Mouse (Mus musculus): ENCODE measurements around the gene Jak2. TPM values are rescaled to one million over a fixed set of nuclear protein-coding genes. Genes with fewer than 3 reads are reported as not detected.

Gene Jak2
- polyA plus RNA-seq (2012; rRNA removed) = 4.0 and 14.5 TPM in 2 replicates

DNA sequence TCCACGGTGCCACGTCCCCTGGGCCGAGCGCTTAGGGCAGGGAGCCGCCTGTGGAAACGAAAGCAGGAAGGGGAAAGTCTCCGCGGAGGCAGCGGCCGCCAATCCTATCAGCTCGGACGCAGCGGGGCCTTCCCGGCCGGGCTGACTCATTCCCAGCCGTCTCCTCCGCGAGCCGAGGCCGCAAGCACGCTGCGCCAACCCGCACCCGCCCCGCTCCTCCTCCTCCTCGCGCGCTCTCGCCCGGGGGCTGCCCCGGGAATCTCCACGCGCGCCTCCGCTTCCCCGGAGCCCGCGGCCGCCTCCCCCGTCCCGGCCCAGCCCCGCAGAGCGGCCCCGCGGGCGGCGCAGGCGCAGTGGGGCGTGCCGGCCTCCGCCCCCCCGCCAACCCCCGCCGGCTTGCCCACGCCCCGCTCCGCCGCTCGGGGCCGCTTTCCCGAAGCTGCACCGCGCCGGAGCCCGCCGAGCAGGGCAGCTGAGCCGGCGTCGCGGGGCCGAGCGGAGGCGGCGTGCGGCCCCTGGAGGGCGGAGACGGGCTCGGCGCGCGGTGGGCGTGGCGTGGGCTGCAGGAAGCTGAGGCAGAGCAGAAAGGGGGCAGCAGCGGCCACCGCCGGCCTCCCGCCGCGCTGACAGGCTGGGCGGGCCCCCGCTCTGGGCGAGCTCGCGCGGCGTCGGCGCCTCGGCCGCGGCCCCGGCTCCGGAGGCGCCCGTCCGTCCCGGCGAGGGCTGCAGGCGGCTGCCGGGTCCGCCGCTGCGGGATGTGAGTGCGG is at the start of gene Jak2:
Gene Jak2 (plus strand): TSS at position 638 of the 767 bp plus-strand sequence.
- Histone ChIP-seq H3K27me3 (ENCODE audit: control insufficient read depth, insufficient read depth, low read length) (no peaks in the 10 kb centered on the region), H3K27ac (ENCODE audit: insufficient read depth, low read depth, low read length) (peak within 1 kb of the TSS; percentile 100), H3K4me1 (ENCODE audit: control insufficient read depth, insufficient read depth, insufficient read length, low read length) (peaks cover 12% of the 10 kb centered on the region; the same call in 1 of the 2 replicates), H3K36me3 (ENCODE audit: control insufficient read depth, insufficient read depth, low read length) (peaks cover 2% of the 10 kb centered on the region; the same call in 1 of the 2 replicates), H3K4me3 (ENCODE audit: low read depth, low read length) (peak within 1 kb of the TSS; percentile 100)
- TF ChIP-seq POLR2A (IDR thresholded peaks at IDR 0.05; ENCODE audit: low read depth, low read length) (peak; percentile 67; the same call in 1 of the 2 replicates), CTCF (IDR thresholded peaks at IDR 0.05; ENCODE audit: extremely low read depth, insufficient read length, insufficient replicate concordance, low read depth, low read length) (peak; percentile 20; the same call in 1 of the 2 replicates)
- WGBS = under 1% methylated on average over 85 of the region's 114 CpGs

- no peak overlapping the region for H3K4me3 ChIP-seq (ENCODE audit: low read depth, low read length)
- H3K27me3 ChIP-seq (ENCODE audit: control insufficient read depth, insufficient read depth, low read length) = no peaks in the 10 kb centered on the region
- 44% methylated on average over 2 of the region's 2 CpGs for WGBS
- H3K36me3 ChIP-seq (ENCODE audit: control insufficient read depth, insufficient read depth, low read length) = no peaks in the 10 kb centered on the region
- H3K27ac ChIP-seq (ENCODE audit: insufficient read depth, low read depth, low read length) = no peak overlapping the region
- H3K4me1 ChIP-seq (ENCODE audit: control insufficient read depth, insufficient read depth, insufficient read length, low read length) = peaks cover 7% of the 10 kb centered on the region; the same call in 1 of the 2 replicates
- TF ChIP-seq CTCF (IDR thresholded peaks at IDR 0.05; ENCODE audit: extremely low read depth, insufficient read length, insufficient replicate concordance, low read depth, low read length) (0 out of 2 replicates have a peak, but pooled peaks have one; percentile 20), POLR2A (IDR thresholded peaks at IDR 0.05; ENCODE audit: low read depth, low read length) (no peak)
These were observed 48.3 kb upstream of the Jak2 start for GRCm38 (mm10) chr19:29203337-29203736.

DNA sequence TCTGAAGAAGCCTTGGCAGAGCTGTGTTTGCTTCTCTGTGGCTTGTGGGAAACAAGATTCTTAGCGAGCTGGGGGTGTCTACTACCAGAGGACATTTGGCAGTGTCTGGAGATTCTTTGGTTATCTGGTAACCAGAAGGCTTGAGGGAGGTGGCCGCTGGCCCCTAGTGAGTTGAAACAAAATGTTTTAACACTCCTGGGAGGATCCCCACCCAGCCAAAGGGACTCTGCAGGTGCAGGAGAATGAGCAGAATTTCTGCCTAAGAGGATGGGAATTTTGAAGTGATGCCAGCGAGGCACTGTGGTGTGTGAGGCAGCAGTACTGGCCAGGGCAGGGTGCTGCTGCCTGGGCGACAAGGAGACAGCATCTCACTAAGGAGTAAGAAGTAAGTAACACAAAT is 47.0 kb upstream of the Jak2 start:
- H3K4me1 ChIP-seq (ENCODE audit: control insufficient read depth, insufficient read depth, insufficient read length, low read length) = peaks cover 7% of the 10 kb centered on the region; the same call in 1 of the 2 replicates
- TF ChIP-seq POLR2A (IDR thresholded peaks at IDR 0.05; ENCODE audit: low read depth, low read length) = no peak
- TF ChIP-seq CTCF (IDR thresholded peaks at IDR 0.05; ENCODE audit: extremely low read depth, insufficient read length, insufficient replicate concordance, low read depth, low read length) = no peak
- no peaks in the 10 kb centered on the region for H3K36me3 ChIP-seq (ENCODE audit: control insufficient read depth, insufficient read depth, low read length)
- H3K27me3 ChIP-seq (ENCODE audit: control insufficient read depth, insufficient read depth, low read length) = no peaks in the 10 kb centered on the region
- H3K27ac ChIP-seq (ENCODE audit: insufficient read depth, low read depth, low read length) = no peak overlapping the region
- H3K4me3 ChIP-seq (ENCODE audit: low read depth, low read length) = no peak overlapping the region
- 81% methylated on average over 4 of the region's 4 CpGs for WGBS

DNA sequence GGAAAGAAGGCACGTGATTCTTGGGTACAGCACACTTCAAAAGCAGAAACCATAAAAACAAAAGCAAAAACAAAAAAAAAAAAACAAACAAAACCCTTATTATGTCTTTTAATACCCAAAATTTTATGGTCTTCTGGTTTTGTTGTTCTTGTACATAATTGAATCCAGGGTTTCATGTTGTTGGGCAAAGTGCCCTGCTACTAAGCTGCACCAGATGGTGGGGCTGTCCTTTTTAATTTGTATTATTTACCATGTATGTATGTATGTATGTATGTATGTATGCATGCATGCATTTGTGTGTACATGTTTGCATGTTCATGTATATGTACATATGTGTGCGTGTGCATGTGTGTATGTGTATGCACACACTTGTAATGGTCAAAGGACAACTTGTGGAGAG is 46.4 kb upstream of the Jak2 start:
- no peak overlapping the region for H3K4me3 ChIP-seq (ENCODE audit: low read depth, low read length)
- H3K36me3 ChIP-seq (ENCODE audit: control insufficient read depth, insufficient read depth, low read length) = no peaks in the 10 kb centered on the region
- H3K27me3 ChIP-seq (ENCODE audit: control insufficient read depth, insufficient read depth, low read length) = no peaks in the 10 kb centered on the region
- H3K4me1 ChIP-seq (ENCODE audit: control insufficient read depth, insufficient read depth, insufficient read length, low read length) = peaks cover 7% of the 10 kb centered on the region; the same call in 1 of the 2 replicates
- no peak overlapping the region for H3K27ac ChIP-seq (ENCODE audit: insufficient read depth, low read depth, low read length)
- WGBS = 93% methylated on average over 2 of the region's 2 CpGs
- no peak for TF ChIP-seq CTCF (IDR thresholded peaks at IDR 0.05; ENCODE audit: extremely low read depth, insufficient read length, insufficient replicate concordance, low read depth, low read length)
- TF ChIP-seq POLR2A (IDR thresholded peaks at IDR 0.05; ENCODE audit: low read depth, low read length) = no peak

DNA sequence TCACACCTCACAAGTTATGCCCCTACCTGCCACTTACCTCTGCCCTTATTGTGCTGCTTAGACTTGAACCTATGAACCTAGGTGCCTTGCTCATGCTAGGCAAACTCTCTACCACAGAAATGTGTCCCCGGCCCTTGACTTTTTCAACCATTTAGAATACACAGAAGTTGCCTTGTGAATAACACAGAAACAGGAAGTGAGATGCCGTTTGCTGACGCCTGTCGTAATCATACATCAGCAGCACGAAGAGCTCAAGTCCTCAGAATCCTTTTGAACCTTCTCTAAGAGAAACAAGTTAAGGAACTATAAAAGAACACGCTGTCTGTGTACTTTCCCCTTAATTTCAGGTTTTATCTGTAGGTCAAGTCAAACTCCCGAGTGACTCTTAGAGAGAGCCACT is 41.7 kb upstream of the Jak2 start:
- peaks cover 6% of the 10 kb centered on the region; the same call in 1 of the 2 replicates for H3K4me1 ChIP-seq (ENCODE audit: control insufficient read depth, insufficient read depth, insufficient read length, low read length)
- no peaks in the 10 kb centered on the region for H3K36me3 ChIP-seq (ENCODE audit: control insufficient read depth, insufficient read depth, low read length)
- 59% methylated on average over 7 of the region's 7 CpGs for WGBS
- H3K27ac ChIP-seq (ENCODE audit: insufficient read depth, low read depth, low read length) = peak overlapping the region; percentile 25
- no peak overlapping the region for H3K4me3 ChIP-seq (ENCODE audit: low read depth, low read length)
- TF ChIP-seq POLR2A (IDR thresholded peaks at IDR 0.05; ENCODE audit: low read depth, low read length) (no peak), CTCF (IDR thresholded peaks at IDR 0.05; ENCODE audit: extremely low read depth, insufficient read length, insufficient replicate concordance, low read depth, low read length) (no peak)
- H3K27me3 ChIP-seq (ENCODE audit: control insufficient read depth, insufficient read depth, low read length) = no peaks in the 10 kb centered on the region

- Histone ChIP-seq H3K4me3 (ENCODE audit: low read depth, low read length) (no peak overlapping the region), H3K36me3 (ENCODE audit: control insufficient read depth, insufficient read depth, low read length) (no peaks in the 10 kb centered on the region)
These were observed 41.3 kb upstream of the Jak2 start for GRCm38 (mm10) chr19:29210319-29210718.

More at GRCm38 (mm10) chr19:29210319-29210718, 41.3 kb upstream of the Jak2 start:
- H3K27me3 ChIP-seq (ENCODE audit: control insufficient read depth, insufficient read depth, low read length) = no peaks in the 10 kb centered on the region
- H3K4me1 ChIP-seq (ENCODE audit: control insufficient read depth, insufficient read depth, insufficient read length, low read length) = peaks cover 6% of the 10 kb centered on the region; the same call in 1 of the 2 replicates
- TF ChIP-seq CTCF (IDR thresholded peaks at IDR 0.05; ENCODE audit: extremely low read depth, insufficient read length, insufficient replicate concordance, low read depth, low read length) (0 out of 2 replicates have a peak, but pooled peaks have one; percentile 15), POLR2A (IDR thresholded peaks at IDR 0.05; ENCODE audit: low read depth, low read length) (no peak)
- 92% methylated on average over 9 of the region's 9 CpGs for WGBS
- 0 out of 2 replicates have a peak overlapping the region, but pooled peaks have one; percentile 25 for H3K27ac ChIP-seq (ENCODE audit: insufficient read depth, low read depth, low read length)
